Mouse (Mus musculus) mature B cell (primary cell): ENCODE data around the gene Ubl4a.
"Not testable (repeated sequence)": the region's sequence is repeated elsewhere in the genome, so short reads cannot be mapped to it uniquely, and the experiment has no call there.

Experiments
- in situ Hi-C: fragments of 300-500 bp; cut with MboI; formaldehyde crosslinking; loops from 2 replicates; pipeline ENCODE4 v1.14.3; 2019

The Ubl4a gene

DNA sequence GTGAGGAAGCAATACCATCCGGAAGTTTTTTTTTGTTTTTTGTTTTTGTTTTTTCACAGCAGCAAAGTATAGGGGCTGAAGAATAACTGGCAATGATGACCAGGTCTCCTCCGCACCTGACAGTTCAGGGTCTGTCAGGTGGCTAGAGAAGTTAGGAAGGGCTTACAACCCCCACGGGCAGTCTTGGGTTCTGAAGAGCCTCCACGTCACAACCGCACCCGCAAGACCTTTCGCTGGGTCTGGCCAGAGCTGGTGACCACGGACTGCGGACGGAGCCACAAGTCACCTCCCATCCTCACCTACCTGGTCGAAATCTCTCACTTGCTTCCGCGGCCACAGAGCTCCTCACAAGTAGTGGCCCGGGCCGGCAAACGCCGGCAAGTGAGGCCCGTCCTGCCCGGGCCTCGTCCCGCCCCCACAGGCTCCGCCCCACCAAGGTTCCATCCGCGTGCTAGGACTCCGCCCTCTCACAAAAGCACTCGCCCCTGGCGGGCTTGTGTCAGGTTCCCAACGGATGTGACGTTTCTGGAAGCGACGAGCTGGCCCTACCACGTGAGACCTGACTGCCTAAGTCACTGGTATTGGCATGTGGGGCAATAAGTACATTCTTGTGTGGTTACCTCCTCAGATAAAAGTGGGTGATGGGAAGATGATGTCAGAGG is at the start of gene Ubl4a, which contains the start of gene Slc10a3:
Gene Ubl4a (minus strand): TSS at position 331 of the 662 bp plus-strand sequence.
Gene Slc10a3 (minus strand): TSS at position 462 of the 662 bp plus-strand sequence.
- in situ Hi-C loops: no loop called here

DNA sequence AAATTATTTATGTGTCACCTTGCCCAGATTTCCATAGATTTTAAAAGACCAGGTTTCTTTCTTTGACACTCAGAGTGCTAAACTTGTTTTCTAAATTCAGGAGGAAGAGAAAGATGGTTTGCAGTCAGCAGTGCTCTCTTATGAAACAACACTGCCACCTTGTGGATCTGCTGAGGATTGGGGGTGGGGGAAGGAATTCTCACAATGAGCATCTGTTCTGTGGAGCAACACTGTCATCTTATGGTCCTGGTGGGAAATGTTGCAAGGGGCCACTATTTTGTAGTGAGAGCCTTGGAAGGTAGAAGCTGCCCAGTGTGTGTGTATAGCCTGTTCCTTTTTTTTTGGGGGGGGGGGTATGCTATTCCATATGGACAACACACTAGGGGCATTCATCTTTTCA is 40.4 kb upstream of the Ubl4a start:
- in situ Hi-C loops: loop anchor here (5.0 to 25.0 kb wide), 2 partner anchors 291 to 626 kb away; partner anchors contain the start of genes Idh3g and Ssr4

DNA sequence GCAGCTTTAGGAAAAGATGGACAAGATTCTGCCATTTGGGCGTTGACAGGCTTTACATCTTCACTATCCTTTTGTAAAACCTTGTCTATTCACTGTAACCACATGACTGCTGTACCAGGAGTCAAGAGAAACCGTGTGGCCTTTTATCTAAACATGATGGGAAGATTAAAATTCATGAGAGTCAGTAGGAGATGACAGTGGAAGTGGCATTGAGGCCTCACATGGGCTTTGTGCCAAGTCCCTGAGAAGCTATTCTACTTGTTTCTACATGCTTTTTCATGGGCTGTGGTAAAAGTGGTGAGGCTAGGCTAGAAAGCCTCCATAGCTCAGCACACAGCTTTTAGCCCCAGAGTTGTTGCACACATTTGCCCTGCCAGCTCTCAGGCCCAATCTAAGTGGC is 35.3 kb upstream of the Ubl4a start:
- in situ Hi-C loops: loop anchor here (25.0 kb wide), 1 partner anchor 621 kb away; the partner anchor contains the start of genes Idh3g and Ssr4

DNA sequence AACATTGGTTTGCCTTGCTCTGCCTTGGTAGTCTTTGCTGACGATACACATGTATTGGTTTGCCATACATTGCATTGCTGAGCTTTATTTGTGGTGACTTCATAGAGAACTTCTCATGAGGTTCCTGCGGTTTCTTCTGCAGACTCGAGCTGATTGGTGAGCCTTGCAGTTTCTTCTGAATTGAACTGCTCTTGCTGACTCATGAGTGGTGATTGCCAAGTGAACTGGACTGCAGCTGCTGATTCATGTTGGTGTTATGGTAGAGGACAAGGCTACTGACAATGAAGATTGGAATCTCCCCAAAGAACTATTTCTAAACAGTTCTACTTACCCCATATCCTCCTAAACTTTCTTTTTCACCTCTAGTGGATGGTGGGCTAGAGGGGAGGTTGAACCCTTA is 27.1 kb upstream of the Ubl4a start:
- in situ Hi-C loops: loop anchor here (25.0 kb wide), 1 partner anchor 613 kb away; the partner anchor contains the start of genes Idh3g and Ssr4

DNA sequence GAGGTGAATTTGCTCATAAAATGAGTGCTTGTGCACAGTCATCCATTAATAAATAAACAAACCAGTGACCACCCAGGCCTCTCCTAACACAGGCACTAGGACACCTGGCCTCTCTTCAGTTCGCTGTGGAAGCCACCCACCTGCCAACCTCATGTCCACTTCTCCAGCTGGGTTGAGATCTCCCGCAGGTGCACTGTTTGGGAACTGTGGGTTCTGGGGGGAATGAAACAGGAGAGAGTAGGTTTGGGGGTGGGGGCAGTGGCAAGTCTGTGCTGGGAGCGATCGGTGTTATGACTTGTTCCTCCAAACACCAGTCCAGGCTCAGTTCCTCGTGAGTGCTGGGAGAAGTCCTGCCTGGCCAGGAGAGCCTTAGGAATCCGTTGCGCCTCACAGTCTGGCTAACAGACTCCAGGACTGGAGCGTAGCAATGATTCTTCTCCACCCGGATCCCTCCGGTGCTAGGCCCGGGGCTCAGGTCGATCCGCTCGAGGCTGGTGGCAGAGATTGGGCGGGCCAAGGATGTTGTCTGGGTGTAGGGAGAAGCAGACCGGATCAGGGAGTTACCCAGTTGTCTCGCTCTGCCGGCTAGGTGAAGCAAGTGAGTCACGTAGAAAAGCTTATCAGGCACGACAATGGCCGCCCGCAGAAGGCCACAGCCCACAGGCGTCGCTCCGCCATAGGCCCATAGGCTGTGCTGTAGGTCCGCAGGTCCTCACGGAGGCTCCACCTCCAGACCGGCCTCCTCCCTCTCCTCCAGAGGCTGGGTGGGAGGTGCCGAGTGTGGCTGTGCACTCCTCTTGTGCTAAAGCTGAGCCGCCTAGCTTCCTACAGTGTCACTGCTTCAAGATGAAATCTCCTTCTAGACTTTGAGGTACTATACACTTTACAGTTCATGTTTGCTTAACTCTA is 19.8 kb upstream of the Ubl4a start, which contains the start of the genes Fam3a and Ikbkg:
Gene Fam3a (minus strand): TSS at position 738 of the 909 bp plus-strand sequence.
Gene Ikbkg (plus strand): TSS at position 756 of the 909 bp plus-strand sequence.
- in situ Hi-C loops: loop anchor here (10.0 kb wide), 1 partner anchor 148 kb away; the partner anchor contains the start of gene Flna

DNA sequence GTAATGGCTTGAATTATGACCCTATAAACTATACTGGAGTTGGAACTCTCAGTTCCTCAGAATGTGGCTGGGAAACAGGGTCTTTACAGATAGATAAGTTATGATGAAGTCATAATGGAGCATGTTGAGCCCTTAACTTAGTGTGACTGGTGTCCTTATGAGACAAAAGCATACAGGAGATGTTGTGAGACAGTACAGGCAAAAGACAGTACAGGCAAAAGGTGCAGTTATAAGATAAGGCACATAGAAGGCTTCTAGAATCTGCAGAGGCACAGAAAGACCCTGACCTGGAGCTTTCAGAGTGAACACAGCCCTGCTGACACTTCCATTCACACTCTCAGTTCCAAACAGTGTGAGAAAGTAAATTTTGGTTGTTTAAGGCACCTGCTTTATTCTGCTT is 15.1 kb upstream of the Ubl4a start:
- in situ Hi-C loops: no loop called here

DNA sequence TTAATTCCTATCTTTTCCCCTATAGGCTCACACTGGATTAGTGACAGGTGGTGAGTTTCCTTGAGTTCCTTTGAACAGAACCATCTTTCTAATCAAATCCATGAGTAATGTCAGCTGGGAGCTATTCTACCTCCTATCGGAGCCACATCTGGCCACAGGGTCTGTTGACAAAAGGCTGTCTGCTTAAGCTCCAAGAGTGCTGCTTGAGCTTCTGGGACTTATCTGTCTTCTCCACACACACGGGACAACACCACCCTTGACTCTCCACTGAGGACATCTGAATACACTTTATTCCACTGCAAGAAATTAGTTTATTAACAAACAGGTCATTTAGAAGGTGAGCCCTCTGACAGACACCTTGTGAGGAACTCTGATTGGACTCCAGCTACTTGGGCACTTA is 11.4 kb upstream of the Ubl4a start:
- in situ Hi-C loops: no loop called here

DNA sequence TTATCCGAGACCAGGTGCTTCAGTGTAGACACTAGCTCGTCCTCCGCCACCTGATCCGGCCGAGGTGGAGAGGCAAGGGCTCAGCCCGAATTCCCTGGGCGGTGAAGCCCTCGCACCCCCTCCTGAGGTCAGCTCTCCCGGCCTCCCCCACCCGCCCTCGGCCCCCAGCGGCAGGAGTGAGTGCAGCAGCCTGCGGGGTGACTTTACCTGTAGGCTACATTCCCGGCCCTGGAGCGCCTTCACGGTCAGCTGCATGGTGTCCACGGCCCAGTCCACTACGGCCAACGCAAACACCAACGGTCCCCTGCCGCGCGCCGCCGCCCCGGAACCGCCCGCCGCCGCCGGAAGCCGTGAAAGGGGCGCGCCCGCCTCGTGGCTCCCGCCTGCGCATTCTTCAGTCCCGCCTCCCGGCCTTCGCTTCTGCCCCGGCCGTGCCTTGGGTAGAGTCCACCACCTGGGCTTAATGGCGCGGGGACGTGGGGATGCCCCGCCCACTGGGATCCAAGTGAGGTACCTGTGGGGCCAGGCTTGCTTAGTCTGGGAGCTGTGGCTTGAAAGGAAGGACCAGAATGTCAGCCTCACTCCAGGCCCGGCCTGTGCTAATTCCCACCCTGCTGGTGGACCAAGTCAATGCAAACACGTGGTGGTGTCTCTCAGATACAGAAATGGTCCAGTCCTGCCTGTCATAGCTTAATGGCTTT is 4.7 kb downstream of the Ubl4a start:
- in situ Hi-C loops: no loop called here

DNA sequence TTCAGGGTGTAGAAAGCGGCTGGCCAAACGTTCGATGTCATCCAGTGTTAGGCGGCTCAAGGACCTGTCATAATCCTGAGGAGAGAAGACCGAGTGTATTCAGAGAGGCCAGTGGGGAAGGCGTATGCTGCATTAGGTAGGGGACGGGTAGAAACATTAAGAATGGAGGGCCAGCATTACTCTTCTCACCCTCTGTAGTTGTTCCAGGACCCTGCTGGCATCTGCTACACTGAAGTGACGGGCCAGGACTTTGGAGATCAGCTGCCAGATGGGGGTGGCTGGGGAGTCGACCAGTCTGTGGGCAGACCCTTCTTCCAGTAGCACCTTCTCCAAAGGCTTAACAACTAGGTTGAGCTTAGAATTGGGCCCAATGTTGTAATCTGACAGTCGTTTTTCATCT is 5.5 kb downstream of the Ubl4a start:
- in situ Hi-C loops: no loop called here

DNA sequence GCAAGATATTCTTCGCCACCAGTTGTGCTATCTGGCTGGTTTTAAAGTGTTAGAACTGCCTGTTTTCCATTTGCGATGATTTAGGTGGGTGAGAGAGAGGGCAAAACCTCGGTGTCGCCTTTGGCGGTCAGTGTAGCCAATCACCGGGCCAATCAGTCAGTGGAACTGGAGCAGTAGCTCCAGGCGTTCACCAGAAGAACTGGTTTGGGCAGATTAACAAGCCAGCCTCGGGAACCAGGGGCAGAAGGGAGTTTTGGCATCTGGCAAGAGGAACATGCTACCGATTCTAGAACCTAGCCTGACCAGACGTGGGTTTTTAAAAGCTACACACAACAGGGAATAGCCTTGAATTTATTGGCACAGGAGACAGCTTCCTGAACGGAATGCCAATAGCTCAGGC is 13.8 kb downstream of the Ubl4a start:
- in situ Hi-C loops: no loop called here

DNA sequence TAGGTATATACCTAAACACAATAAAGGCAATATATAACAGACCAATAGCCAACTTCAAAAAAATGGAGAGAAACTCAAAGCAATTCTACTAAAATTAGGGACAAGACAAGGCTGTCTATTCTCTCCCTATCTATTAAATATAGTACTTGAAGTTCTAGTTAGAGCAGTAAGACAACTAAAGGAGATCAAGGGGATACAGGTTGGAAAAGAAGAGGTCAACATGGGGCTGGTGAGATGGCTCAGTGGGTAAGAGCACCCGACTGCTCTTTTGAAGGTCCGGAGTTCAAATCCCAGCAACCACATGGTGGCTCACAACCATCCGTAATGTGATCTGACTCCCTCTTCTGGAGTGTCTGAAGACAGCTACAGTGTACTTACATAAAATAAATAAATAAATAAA is 15.9 kb downstream of the Ubl4a start:
- in situ Hi-C loops: not testable (repeated sequence)

DNA sequence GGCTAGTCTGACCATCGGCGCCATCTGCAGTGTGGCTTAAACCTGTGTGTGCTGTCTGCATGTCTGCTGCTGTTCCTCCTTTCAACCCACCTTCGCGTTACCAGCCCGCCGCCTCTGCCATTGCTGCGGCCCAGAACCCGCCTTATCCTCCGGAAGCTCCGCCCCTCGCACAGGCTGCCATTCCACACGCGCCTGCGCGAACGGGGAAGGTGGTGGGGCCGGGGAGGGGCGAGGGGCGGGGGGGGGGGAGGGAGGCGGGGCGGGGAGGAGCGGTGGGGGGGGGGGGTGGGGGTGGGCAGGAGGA is 19.6 kb downstream of the Ubl4a start, which contains the start of gene Lage3:
Gene Lage3 (minus strand): TSS at position 152 of the 304 bp plus-strand sequence.
- in situ Hi-C loops: no loop called here

DNA sequence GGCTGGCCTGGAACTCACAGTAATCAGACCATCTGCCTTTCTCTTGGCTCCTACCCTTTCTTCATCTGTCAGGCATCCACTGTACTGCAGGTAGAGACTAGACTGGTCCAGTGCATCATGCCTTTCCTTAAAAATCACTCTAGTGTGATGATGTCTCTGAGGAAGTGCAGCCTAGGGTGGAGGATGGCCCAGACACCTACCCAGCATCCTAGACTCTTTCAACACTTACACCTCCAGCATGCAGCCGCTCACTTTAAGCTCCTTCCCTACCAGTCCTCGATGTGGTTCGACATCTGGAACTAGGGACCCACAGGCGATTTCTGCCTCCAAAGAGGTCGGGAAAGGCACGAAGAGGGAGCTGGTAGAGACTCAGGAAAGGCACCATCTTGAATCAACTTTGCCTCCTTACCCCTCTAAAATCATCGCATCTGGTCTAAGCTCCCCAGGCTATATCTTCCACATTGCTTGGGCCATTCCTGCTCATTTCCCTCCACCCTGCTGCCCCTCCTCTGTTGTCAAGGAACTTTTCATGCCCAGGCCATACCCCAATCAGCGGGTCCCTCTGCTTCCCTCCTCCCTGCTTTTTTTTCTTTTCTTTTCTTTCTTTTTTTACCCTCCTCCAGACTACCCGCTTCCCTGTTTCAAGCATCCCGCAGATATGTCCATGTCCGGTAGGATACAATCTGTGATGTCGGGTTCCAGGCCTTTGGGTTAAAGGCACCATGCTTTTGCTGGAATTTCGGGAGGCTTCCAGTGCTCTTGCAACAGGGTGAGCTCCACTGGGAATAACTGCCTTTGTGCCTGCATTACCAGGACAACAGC is 20.2 kb downstream of the Ubl4a start:
- in situ Hi-C loops: no loop called here

DNA sequence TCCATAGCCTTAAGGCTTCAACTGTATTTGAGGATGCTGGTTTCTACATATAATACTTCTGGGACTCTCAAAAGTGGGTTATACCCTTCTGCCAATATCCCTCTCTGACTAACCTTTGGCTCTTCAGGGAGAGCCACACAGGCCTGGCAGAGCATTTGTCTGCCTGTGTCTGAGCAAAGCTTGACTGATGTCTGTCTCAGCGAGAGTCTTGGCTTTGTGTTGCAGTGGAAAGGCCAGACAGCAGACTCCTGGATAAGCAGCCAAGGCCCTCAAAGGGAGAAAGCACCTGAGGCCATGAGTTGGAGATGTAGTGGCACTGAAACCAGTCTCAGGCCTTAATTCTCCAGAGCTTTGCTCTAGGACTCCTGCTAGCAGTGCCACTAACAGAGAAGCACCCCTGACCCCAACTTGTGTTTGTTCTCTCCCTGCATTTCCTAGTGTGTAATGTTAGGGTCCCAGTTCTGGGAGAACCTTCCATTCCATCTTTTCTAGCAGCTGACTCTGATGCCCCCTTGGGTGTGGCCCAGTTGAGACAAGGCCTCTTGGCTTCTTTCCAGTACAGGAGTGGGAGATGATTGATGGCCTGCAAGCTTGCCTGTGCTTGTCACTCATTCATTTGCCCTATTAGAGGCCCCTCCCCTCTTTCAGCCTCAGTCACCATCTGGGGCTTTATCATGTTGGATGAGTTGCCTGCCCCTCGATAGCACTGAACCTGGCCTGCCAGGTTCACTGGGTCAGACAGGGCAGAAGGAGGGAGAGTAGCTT is 42.7 kb downstream of the Ubl4a start:
- in situ Hi-C loops: no loop called here

DNA sequence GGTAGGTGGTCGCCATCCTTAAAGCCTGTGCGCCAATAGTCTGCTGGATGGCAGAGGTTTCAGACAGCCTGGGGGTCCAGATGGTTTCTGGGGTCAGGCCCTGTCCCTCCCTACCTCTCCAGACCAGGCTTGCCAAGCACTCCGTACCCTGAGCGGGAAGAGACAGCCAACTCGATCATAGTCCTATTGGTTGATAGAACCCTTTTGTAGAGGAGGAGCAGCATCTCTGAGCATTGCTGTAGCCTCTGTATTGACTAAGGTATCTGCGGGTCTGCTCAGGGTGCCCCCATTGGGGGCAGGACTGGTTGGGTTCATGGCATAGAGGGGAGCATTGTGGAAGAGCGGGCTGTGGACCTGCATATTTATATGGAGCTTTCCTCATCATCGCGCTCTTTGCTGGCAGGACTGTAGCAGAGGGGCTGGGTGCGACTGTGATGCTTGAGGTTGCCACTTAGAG is 43.8 kb downstream of the Ubl4a start:
- in situ Hi-C loops: no loop called here

DNA sequence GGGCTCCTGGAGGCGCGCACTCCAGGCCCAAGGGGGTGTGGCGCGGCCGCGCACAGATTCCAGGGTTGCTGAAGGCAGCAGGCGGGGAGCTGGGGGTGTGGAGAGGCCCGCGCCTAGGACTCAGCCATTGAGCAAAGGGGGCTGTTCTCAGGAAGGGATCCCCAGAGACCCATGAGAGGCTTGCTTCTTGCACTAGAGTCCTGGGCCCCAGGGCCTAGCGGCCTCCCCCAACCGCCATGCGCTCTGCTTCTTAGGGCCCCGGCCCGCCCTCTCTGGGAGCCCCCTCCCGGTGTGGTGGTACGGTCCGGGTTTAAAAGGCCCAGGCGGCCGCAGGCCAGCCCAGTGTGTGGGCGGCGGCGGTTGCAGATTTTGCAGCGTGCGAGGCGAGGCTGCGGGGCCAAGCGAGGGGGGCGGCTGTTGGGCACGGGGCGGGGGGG is 44.3 kb downstream of the Ubl4a start, which contains the start of gene Plxna3:
Gene Plxna3 (plus strand): TSS at position 342 of the 437 bp plus-strand sequence.
- in situ Hi-C loops: no loop called here
